In the genomic region with DNA sequence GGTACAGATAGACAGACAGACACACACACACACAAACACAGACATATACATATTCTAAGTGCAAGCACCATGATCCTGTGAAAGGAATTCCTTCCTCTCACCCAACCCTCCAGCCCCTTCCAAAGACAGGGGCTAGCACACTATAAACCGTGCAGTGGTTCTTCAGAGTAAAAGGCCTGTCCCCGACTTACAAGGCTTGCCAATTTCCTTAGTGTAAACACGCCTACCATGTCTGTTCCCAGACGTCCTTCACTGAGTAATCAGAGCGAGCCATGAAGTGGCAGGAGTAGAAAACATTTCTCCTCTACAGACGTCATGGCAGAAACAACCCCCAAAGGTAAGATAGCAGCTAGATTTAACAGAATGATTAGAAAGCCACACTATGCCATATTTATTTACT, we compare ENCODE assay signal across 22 mouse cellular contexts.
"Had no signal": no experiment of that assay in that cellular context is flagged by ENCODE, and none has a peak within 500 bp of the region (broad histone marks: within the 10 kb centered on the region; RNA-seq: fewer than 3 reads in every experiment).

No protein-coding gene starts in this region.

- DNase-seq: gastrocnemius, postnatal 14 days; gastrocnemius, postnatal 36 days; heart, adult 11 months; heart, adult 2 months; heart, postnatal 14 days; heart, postnatal 36 days; kidney, adult 11 months; kidney, adult 9 months; kidney, postnatal 14 days; layer of hippocampus, adult 9-11 months; layer of hippocampus, postnatal 36 days; left cerebral cortex, postnatal 4 days had no signal

- H3K36me3 ChIP-seq: heart, embryonic 13.5 days; heart, embryonic 15.5 days; hindbrain, embryonic 13.5 days; hindbrain, embryonic 15.5 days; kidney, embryonic 15.5 days; limb, embryonic 13.5 days had no signal

- H3K27ac ChIP-seq: heart, adult 2 months; heart, embryonic 13.5 days; heart, embryonic 15.5 days; hindbrain, embryonic 13.5 days; hindbrain, embryonic 15.5 days; hindbrain, postnatal 0 days; kidney, embryonic 15.5 days; kidney, postnatal 0 days; limb, embryonic 13.5 days had no signal

- H3K9ac ChIP-seq: heart, embryonic 13.5 days; heart, embryonic 15.5 days; hindbrain, embryonic 13.5 days; hindbrain, embryonic 15.5 days; kidney, embryonic 15.5 days; limb, embryonic 13.5 days had no signal

- H3K4me3 ChIP-seq: heart, adult 2 months; heart, embryonic 13.5 days; heart, embryonic 15.5 days; hindbrain, embryonic 13.5 days; hindbrain, embryonic 15.5 days; kidney, embryonic 15.5 days; limb, embryonic 13.5 days had no signal

- H3K27me3 ChIP-seq: hindbrain, embryonic 13.5 days; hindbrain, embryonic 15.5 days; kidney, embryonic 15.5 days had no signal

- H3K9me3 ChIP-seq: heart, embryonic 13.5 days; heart, embryonic 15.5 days; hindbrain, embryonic 13.5 days; hindbrain, embryonic 15.5 days; kidney, embryonic 15.5 days; limb, embryonic 13.5 days had no signal

- ATAC-seq: hindbrain, postnatal 0 days; intestine, embryonic 16.5 days had no signal

- H3K4me1 ChIP-seq: hindbrain, embryonic 15.5 days had no signal

- H3K4me2 ChIP-seq: heart, embryonic 11.5 days; heart, embryonic 13.5 days; heart, embryonic 15.5 days; hindbrain, embryonic 13.5 days; hindbrain, embryonic 15.5 days; kidney, embryonic 15.5 days; limb, embryonic 13.5 days had no signal
